Mouse (Mus musculus) cerebellum, postnatal 10 days (tissue): ENCODE measurements at regions not wholly inside any gene's neighbourhood (a gene's known extent, or its start where the extent isn't known, plus 50 kb on each side); places are given as distances from the start of the nearest gene placed in this dataset.

Source experiments
- DNase-seq, 2 experiments: peaks; one replicate each; pipeline ENCODE4 v3.0.0; 2021; ENCODE audit warnings: mixed read lengths in 2 of 2

GRCm38 (mm10) chr17:62058016-62058415, 823.1 kb downstream of the Efna5 start:
- no peak for DNase-seq

- DNase-seq, result peak in 1 of 2 experiments; percentile 3
These were observed 826.3 kb downstream of the Efna5 start for GRCm38 (mm10) chr17:62054801-62055200.

- no peak for DNase-seq
These were observed 832.1 kb downstream of the Efna5 start for GRCm38 (mm10) chr17:62048989-62049388.

- DNase-seq, result no peak
These were observed 850.5 kb downstream of the Efna5 start for GRCm38 (mm10) chr17:62030614-62031013.
